Comparison of ENCODE assay signal across 14 mouse cellular contexts in the genomic region with DNA sequence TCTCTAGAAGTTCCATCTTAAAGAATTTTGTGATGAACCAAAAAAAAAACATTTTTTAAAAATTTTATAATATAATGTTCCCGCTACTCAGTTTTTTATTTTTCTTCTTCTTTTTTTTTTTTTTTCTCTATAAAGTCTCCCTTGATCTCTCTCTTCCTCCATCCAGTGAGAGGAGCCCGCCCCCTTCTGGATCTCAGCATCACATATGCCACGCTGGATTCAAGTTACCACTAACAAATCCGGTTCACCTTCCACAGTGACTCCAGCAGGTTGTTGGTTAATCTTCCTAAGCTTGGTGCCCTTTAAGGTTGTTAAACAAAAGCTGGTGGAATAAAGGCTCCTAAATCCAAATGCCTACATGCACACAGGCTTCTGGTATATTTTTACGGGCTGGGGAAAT.
DNase-seq lines count a peak whose midpoint lies in the region; TF ChIP-seq lines count a peak whose summit lies in the region.
"Had no signal": no experiment of that assay in that cellular context is flagged by ENCODE, and none has a peak within 500 bp of the region (broad histone marks: within the 10 kb centered on the region; RNA-seq: fewer than 3 reads in every experiment).

No protein-coding gene starts in this region.

- H3K4me3 ChIP-seq in gastrocnemius, adult 2 months = no peak overlapping the region
- H3K4me3 ChIP-seq: liver, embryonic 13.5 days; midbrain, embryonic 10.5 days; neural tube, embryonic 12.5 days had no signal

- TF ChIP-seq CTCF in gastrocnemius, adult 2 months (IDR thresholded peaks at IDR 0.05) = peak; percentile 45

- intact Hi-C loops in gastrocnemius, adult 2 months (cut with DNase I) = no loop called here

- H3K27ac ChIP-seq in gastrocnemius, adult 2 months = no peak overlapping the region
- H3K27ac ChIP-seq: liver, embryonic 13.5 days; midbrain, embryonic 10.5 days; neural tube, embryonic 12.5 days had no signal

- DNase-seq in gastrocnemius, adult 2 months = no peak
- no peak for DNase-seq in gastrocnemius, adult 18-20 months (ENCODE audit: low spot score)
- peak; percentile 26 to 42 for DNase-seq in left cerebral cortex, adult 18-20 months (ENCODE audit: low spot score in 2 of 2)
- DNase-seq in left cerebral cortex, adult 11 months (ENCODE audit: low spot score) = no peak
- DNase-seq in right cerebral cortex, adult 2 months (ENCODE audit: low spot score in 2 of 2) = peak; percentile 36 to 46
- no peak for DNase-seq in right cerebral cortex, postnatal 4 days
- DNase-seq in lung, postnatal 36 days = peak; percentile 22
- DNase-seq in layer of hippocampus, adult 11-12 months (ENCODE audit: low spot score) = no peak
- DNase-seq: adrenal gland, adult 2 months; layer of hippocampus, adult 9-11 months; liver, embryonic 13.5 days; right cerebral cortex, postnatal 14 days had no signal

Comparison
In these comparisons a context has a peak if more than half of its experiments do, and no peak if none do; other contexts are left out.
1. DNase-seq: peak in left cerebral cortex, adult 18-20 months (2 of 2), right cerebral cortex, adult 2 months (2 of 2) and lung, postnatal 36 days (single experiment); none in gastrocnemius, adult 2 months (single experiment), gastrocnemius, adult 18-20 months (single experiment), left cerebral cortex, adult 11 months (single experiment), right cerebral cortex, postnatal 4 days (single experiment) and layer of hippocampus, adult 11-12 months (single experiment).